Mouse (Mus musculus) testis, adult 2 months (tissue): ENCODE measurements around the gene Slc35b2.

Experiments used
- CTCF ChIP-seq: fragments of 200-500 bp; IDR thresholded peaks from 2 replicates; pipeline ENCODE4 v1.5.1; 2012; ENCODE audit warnings: low read depth, mild to moderate bottlenecking, inconsistent platforms, low read length, moderate library complexity; ENCODE audit not compliant: control insufficient read depth, insufficient read depth, insufficient replicate concordance
- POLR2A ChIP-seq: fragments of 200-500 bp; IDR thresholded peaks from 2 replicates; pipeline ENCODE4 v1.6.1; 2012; ENCODE audit warnings: low read depth, mild to moderate bottlenecking, inconsistent platforms, low read length, moderate library complexity; ENCODE audit not compliant: control insufficient read depth

- TF ChIP-seq CTCF = no peak
- TF ChIP-seq POLR2A = peak; percentile 35; the same call in 1 of the 2 replicates
Measured at GRCm38 (mm10) chr17:45584096-45584896, 20.6 kb downstream of the Slc35b2 start.
